Mouse (Mus musculus): ENCODE results near the gene Ubc.

GRCm38 (mm10) chr5:125400903-125401302 lies 10.9 kb upstream of the Ubc start:
- no peak for TF ChIP-seq POLR2A (IDR thresholded peaks at IDR 0.05; ENCODE audit: borderline replicate concordance, control insufficient read depth, low read depth, low read length)
- no peak for TF ChIP-seq CTCF (IDR thresholded peaks at IDR 0.05; ENCODE audit: control insufficient read depth, insufficient read depth, low read length)
